Mouse (Mus musculus): ENCODE data around the gene Hivep3.

DNA sequence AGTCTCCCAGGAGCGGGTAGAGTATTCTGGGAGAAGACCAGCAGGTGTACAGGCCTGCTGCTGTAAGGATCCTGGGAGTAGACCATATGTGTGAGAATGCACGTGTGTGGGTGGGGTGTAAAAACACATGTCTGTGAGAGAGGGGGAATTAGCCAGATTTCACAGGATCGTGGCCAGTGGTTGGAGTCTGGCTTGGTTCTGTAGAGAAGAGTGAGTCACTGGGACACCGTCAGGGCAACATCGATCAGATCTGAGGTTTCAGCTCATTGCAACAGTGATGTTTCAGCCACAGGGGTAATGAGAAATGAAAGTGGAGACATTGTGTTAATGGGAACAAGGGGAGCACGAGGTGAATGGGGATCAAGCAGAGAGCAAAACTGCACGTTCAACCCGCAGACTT, 189.4 kb downstream of the Hivep3 start:
- TF ChIP-seq CTCF (conservative IDR thresholded peaks at IDR 0.05; ENCODE audit: low read length): no peak
- TF ChIP-seq NANOG (IDR thresholded peaks at IDR 0.05; ENCODE audit: borderline replicate concordance, low read length): no peak
